Mouse (Mus musculus) fat pad, adult 2 months (tissue): ENCODE measurements around the gene Lmntd1.

ENCODE experiments used
- DNase-seq: peaks from one replicate; pipeline ENCODE4 v3.0.0-alpha.2; 2011; ENCODE audit warnings: low read depth, low spot score; ENCODE audit errors: extremely low read depth

The Lmntd1 gene

DNA sequence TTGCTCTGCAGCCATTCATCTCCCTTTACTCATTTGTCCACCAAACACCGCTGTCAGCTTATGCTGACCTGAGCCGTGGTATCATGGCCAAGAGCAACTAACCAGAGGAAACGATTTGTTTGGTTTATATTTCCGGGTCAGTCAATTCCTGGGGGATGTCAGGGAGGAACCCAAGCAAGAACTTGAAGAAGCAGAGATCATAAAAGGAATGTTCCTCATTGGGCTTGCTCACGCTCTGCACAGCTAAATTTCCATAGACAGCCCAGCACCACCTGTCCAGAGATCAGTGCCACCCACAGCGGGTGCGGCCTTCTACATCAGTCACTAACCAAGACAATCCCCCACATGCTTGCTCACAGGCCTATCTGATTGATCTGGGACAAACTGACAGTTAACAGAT lies at the start of gene Lmntd1:
Gene Lmntd1 (minus strand): TSS at position 101 of the 400 bp plus-strand sequence.
- DNase-seq = no peak

DNA sequence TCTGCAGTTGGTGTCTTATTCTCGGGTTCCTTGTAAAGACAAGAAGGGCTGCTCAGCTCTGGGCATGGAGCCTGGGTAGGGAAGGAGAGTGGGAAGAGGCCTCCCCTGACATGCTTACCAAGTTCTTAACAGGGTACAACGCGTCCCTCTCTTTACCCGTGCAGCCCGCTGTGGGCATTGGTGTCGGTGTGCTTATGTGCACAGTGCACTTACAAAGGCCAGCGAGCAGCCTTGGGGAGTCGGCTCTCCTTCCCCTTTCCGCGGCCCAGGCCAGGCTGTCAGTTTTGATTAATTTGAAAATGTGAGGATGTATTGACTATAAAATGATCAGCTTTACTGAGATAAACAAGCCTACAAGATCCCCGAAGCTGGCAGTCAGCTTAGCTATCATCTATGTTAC lies 46.8 kb upstream of the Lmntd1 start:
- no peak for DNase-seq

DNA sequence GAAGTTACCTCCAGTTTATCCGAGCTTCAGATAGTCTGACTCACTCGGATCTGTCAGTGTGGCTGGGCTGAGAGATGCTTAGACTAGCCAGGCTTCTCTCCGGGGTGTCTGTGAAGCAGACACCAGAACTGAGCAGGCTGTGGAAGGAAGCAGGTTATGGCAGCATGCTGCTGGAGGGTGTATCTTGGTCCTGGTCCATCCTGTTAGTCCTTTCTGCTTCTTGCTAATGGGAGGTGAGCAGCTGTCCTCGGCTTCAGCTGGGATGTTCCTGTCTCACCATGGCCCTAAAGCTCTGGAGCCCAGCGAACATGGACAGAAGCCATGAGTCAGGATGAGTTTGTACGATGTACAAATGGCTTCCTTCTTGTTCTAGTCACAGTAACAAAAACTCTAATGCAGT lies 45.0 kb upstream of the Lmntd1 start:
- DNase-seq = no peak

DNA sequence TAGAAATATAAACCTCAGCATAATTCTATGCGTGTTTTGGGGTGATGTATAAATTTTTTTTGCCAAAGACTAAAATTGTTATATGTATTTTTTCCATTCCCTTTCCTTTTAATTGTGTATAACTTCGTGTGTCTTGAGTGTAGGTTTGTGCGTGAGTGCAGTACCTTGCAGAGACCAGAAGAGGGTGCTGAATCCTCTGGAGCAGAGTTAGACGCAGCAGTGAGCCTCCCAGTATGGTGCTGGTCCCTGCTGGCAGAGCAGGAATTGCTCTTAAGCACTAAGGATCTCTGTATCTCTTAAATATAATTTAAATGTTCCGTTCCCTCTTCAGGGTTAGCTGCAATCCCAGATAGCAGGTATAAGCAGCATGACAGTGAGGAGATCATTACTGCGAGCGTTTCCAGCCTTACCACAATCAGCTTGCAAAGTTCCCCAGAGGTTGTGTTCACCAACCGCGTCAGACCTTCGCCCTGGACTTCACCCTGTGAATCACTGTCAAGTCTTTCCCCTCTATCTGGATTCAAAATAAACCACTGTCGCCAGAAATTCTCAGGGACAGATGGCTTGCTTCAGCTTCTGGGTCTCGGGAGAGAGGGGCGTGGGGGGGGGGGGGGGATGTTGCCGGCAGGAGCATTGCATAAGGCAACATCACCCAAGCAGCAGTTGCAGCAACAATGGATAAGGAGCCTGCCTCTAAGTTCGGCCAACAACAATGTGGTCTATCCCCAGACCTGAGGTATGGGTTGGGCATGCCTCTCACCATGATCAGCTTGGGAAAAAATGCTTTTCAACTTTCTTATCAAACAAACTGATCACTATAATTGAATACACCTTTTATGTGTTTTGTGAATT lies 42.8 kb upstream of the Lmntd1 start:
- DNase-seq = no peak

DNA sequence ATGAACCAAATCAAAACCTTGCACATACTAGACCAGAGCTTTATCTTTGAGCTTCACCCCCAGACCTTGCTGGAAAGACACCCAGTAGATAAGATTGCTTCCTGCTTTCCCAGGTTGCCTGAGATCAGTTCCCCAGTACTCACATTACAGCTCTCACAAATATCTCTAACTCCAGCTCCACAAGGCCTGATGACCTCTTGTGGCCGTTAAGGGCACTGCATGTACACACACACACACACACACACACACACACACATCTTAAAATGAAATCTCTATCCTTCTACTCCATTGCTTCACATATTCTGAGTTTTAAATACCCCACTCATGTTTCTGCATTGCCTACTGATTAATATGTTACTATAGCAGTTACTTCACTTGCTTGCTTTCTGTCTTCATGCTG lies 41.6 kb upstream of the Lmntd1 start:
- no peak for DNase-seq

DNA sequence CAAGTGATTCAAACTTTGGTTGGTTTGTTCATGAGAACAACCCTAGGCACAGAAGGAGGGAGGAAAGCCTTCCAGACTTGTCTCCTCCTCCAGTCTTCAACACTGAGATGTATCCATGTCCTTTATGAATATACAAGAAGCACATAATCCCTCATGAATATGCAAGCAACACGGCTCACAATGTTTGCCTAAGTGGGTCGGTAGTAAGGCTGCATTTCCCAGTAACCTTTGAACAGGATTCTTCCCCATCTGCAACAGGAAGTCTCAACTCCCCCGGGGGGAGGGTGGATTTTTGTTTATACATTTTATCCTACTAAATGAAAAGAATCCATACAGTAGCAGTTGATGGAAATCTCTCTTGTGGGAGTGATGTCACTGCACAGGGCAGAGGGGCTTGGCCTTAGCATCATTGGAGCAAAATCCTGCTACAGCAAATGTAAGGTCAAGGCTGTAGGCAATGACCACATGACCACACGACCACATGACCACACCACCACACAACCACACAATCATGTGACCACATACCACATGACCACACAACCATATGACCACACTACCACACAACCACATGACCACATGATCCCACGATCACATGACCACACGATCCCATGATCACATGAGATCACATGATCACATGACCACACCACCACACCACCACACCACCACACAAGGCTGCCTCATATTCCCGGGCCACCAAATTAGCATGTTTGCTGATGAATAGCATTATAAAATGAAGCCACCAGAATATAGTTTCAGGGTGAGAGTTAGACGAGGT lies 40.1 kb upstream of the Lmntd1 start:
- no peak for DNase-seq

DNA sequence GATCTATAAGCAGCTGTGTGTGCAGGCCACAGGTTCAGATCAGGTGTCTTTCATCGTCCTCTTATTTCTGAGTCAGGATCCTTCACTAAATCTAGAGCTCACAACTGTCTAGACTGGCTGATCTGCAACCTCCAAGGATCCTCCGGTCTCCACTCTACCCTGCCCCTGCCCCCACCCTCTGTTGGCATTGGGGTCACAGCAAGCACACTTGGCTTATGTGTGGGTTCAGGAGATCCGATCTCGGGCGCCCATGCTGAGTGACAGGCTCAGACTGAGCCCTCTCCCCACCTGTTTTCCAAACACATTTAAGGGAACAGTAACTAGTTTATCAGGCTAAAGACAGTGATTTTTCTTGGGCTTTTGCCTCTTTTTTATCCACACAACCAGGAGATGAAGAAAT lies 39.5 kb upstream of the Lmntd1 start:
- no peak for DNase-seq

DNA sequence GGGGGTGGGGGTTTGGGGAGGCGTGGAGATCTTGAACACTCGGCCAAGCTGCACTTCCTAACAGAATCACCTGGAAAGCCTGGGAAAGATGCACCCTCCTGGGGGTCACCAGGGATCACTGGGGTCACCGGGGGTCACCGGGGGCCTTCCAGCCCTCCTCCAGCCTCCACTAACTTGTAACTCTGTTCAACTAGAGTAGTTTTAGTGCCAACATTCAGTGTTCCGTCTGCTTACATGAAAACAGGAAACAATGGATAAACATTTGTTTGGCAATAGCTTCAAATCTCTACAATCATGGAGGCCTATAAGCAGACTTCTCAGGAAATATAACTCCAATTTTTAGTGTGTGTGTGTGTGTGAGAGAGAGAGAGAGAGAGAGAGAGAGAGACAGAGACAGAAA lies 38.9 kb upstream of the Lmntd1 start:
- no peak for DNase-seq

DNA sequence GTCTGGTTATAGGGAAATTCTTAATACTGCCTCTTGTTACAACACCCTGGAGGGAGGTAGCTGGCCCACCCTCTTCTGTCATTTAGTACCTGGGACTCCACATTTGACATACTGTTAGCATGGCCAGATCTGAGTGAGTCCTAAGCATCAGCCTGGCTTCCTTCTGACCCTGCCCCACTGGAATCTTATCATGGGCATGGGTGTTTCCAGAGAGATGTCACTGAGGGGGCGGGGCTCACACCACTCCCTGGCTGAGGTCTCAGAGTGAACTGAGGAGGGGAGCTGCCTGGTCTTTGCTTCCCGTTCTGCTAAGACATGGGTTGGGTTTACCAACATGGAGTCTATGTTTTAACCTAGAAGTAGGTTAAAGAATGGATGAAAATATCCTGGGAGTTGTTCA lies 37.9 kb upstream of the Lmntd1 start:
- DNase-seq = no peak

DNA sequence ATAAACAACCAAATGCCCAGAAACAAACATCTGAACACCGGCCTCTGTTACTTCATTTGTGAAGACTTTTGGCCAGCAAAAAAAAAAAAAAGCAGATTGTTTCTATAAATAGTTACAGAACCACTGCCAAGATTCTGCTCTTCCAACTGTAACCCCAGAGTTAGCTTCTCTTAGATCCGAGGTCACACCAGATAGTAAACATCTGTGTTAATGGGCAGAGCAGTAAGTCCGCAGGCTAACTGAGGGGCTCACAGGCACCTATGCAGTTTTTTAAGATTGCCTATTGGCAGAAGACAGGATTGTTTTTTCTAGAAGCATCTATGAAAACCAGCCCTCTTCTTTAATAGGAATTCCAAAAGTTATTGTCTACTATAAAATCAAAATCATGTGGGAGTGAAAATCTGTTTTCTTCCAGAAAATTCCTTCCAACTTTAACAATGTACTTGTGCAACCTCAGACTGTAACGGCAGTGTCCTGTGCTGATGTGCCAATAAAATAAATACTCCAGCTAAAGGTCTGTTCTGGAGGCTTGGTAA lies 26.9 kb upstream of the Lmntd1 start:
- no peak for DNase-seq

DNA sequence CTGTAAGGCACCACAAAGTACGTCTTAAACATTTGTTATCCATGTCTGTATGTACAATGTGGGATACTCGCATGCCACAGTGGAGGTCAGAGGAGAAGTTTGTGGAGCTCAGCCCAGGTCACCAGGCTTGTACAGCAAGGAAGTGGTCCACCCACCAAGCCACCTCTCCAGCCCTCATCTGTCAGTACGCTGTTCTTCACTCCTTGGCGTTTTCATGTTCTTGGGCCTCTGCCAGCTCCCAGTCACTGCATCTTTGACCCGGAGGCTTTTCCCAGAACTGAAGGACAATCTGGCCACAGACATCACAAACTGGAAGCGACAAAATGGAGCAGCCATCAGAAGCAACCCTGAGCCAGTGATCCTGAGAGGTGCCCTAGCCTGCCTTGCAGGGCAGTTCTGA lies 24.1 kb upstream of the Lmntd1 start:
- DNase-seq = no peak

DNA sequence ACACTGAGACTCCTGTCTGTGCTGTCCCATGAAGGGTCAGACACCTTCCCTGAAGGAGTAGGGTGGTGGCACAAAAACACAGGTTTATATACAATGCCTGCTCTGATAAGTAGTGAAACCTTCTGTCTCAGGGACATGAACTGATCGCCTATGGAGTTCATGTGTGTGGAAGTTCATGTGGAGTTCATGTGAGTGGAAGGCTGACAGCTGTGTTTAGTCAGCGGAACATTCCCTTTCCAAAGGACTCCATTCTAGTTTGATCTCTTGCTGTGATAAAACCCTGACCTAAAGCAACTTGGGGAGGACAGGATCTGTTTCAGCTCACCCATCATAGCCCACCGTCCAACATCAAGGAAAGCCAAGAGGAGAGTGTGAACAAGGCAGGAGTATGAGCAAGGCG lies 22.6 kb upstream of the Lmntd1 start:
- no peak for DNase-seq

DNA sequence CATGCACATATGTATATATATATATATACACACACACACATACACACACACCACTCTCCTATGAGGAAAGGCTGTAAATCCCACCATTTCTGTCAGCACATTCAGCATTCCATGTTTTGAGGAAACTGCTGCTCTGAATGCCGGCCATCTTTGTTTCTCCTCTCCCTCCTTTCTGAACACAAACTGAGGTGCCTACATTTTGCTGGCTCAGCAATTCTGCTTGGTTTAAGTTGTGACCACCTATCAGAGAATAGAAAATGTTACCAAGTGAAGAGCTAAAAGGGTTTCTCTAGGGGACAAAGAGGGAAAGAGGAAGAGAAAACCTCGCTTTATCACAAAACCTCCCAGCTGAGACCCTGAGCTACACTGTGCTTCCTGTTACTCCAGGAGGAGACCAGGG lies 20.3 kb upstream of the Lmntd1 start:
- no peak for DNase-seq

DNA sequence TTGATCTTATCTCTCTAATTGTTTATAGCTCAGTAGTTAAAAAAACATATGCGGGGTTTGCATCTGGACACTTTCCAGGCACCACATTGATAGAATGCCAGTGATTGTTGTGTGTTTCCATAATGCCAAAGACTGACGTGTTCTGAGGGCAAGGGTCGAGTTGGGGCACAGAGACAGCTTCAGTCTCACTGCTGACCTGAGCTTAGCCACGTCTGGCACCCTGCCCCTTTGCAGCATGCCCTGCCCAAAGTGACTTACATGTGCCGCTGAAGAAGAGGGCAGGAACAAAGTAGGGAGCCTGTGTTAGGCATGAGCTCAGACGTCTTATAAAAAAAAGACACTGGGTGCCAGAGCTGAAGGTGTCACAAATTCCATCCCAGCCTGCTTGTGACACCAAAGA lies 16.1 kb upstream of the Lmntd1 start:
- no peak for DNase-seq

DNA sequence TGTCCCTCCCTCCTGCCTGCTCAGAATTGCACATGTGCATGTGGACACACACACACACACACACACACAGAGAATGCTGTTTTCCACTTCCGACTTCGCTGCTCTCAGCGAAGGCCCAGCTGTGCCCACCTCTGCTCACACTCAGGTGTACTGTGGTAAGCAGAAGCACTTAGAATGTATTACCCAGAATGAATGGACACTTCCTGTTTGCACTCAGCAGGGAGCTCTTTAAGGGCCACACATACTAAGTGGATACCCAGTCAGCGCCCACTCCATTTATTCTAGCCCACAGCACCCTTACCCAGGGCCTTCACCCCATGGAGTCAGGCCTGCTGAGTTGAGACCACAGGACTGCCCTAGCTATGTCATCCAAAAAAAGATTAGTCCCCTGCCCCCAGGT lies 9.0 kb upstream of the Lmntd1 start:
- DNase-seq = no peak

DNA sequence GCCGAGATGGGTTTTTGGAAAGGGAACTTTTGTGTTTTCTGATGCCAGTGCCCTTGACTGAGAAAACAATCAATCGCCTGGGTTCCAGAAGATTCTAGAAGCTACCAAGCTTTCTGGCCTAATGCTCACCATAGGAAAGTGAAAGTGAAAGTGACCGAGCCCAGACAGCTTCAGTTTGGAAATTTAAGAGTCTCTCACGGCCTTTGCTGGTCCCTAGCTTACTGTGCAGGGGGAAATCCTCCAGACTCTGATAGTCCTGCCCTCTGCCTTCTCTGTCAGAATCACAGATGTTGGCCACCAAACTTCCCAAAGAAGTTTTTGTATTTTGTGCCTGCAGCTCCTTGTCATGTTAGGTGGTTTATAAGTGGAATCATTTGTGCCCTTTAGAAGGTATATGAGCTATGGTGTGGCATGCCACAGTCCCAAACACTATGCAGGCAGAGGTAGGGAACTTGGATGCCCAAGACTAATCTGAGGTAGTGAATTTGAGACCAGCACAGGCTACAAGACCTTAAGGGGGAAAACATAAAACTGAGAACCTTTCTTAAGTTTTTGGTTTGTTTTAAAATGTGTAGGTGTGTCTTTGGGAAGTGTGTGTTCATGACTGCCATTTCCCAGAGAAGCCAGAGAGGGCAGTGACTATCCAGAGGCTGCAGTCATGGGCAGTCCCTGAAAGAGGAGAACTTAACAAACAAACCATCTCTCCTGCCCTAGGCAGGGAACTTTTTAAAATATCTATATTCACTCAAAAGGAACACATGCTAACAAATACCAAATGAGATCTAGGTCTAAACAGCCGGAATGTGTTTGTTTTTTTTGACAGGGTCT lies 2.5 kb upstream of the Lmntd1 start:
- DNase-seq = no peak

DNA sequence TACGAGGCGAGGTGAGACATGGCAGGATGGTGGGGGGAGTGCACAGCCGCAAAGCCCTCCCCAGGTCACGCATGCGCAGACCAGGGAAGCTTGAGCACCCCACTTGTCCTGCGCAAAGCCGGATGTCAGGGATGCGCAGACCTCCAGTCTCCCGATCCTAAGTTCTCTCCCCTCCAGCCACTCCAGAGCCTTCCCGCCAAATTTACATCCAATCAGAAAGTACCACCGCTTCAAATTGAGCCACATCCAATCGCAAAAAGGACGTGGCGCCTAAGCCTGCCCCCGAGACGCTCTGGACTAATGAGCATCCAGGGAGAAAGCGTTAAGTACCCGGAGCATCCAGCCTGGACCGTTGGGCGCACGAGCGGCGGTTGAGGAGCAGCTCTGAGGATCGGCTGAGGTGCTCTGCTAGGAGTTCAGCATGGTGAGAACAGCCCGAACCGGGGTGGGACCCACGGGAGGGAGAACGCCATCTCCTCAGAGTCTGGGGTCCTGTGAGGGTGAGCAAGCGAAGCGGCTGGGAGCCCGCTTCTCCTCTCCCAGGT lies 1.6 kb upstream of the Lmntd1 start, which contains the start of gene Tuba3b:
Gene Tuba3b (plus strand): TSS at position 92 of the 545 bp plus-strand sequence.
- no peak for DNase-seq

DNA sequence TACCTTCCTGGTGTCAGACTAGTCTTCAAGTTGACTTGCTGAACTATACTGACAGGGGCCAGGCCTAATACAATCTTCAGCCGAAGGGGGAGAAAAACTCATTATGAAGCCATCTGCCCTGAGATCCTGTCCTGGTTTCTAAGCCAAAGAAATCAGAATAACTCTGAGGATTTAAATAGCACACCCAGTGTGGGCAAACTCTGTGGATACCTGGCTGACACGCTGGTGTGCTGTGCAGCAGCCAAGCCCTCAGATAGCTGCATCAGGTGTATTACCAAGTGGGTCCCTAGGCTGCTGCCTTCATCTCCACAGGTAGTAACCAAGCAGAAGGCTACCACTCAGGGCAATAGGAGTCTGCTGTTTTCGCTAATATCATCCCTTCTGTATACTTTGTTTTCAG lies 1.5 kb downstream of the Lmntd1 start:
- no peak for DNase-seq

DNA sequence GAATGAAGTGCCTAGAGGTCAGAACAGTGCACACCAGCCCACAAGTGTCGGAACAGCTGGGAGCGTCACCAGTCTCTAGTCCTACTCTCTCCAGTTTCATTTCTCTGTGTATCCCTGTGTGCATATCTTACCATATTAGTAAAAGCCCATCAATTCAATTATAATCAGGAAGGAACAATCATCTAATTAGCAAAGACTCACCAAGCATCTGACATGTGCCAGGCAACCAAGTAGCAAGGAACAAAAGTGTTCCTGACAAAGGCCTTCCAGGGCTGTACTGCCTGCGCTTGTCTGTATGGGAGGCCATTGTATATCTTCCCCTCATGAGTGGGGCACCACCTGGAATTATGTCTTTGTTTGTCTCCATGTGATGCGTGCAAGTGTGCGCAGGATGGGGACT lies 3.2 kb downstream of the Lmntd1 start:
- no peak for DNase-seq

DNA sequence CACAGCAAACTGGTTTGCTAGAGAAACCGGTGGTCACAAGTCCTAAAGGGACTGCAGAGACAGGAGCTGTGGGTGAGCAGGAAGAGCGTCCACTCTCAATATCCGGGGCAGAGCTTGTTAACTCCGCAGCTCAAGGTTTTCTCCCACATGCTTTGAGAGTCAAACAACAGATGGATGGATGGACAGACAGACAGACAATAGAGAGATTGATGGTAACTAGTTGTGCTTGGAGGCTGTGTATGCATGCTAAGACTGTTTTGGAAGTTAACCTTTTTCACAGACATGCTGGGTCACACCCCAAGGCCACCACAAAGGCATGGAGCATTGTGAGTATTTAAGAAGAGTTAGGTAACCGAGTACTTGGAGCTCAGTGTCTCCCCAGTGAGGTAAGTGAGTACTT lies 5.4 kb downstream of the Lmntd1 start:
- DNase-seq = no peak

DNA sequence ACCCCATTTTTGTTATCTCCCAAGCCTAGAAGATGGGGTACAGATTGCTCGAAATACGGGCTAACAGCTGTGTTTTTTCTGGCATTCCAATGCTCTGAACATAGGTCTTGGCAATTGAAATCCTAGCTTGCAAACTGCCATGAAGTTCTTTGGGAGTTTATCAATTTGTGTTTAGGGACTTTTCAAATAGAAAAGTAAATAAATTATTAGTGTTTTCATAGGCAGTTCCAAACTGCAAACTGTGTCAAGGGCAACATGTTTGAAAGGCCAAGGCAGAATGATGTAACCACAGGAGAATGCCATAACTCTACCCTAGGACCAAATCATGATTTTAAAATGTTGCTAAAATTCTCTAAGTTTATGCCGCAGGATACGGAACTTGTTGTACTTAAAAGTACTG lies 6.4 kb downstream of the Lmntd1 start:
- DNase-seq = no peak
